Mouse (Mus musculus): ENCODE results near the gene Cited4. TPM values are rescaled to one million over a fixed set of nuclear protein-coding genes. Genes with fewer than 3 reads are reported as not detected.

Cited4 gene
- polyA plus RNA-seq (2012; rRNA removed): 74.0 and 207 TPM in 2 replicates

DNA sequence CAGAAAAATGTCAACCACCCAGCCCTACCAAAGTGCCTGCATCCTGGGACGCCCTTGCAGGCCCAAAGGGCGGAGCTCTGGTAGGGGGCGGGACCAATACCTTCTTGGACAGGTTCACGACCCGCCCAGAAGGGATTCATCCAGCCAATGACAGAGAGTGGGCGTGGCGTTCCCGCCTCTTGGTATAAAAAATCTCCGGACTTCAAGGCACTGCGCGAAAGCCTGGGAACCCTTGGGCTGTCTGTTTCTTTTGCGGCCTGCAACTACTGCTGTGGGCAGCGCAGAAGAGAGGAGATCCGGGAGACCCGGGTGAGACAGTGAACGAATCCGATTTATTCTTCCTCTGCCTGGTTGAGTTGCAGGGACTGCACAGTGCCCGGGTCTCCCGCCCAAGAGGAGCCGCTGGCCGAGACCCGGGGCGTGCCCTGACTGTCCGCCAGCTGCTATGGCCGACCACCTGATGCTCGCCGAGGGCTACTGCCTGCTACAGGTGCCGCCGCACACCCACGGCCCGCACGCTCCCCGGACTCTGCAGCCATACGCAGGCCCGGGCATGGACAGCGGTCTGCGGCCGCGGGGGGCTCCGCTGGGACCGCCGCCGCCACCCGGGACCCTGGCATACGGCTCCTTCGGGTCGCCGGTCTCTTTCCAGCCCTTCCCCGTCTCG lies at the start of gene Cited4:
Gene Cited4 (plus strand): TSS at position 215 of the 667 bp plus-strand sequence.

Other genes with a start within 250 kb of the Cited4 start
- gene Slfnl1, start 134.3 kb upstream of the Cited4 start, polyA plus RNA-seq (2012; rRNA removed): not detected in 2 replicates
- 1.5 and 2.1 TPM in 2 replicates for gene Ctps, start 96.3 kb upstream of the Cited4 start, polyA plus RNA-seq (2012; rRNA removed)
- gene Gm8439, start 77.8 kb upstream of the Cited4 start, polyA plus RNA-seq (2012; rRNA removed): not detected in 2 replicates
- gene Kcnq4, start 82.0 kb downstream of the Cited4 start, polyA plus RNA-seq (2012; rRNA removed): 6.1 and 6.5 TPM in 2 replicates
- gene Nfyc, start 165.0 kb downstream of the Cited4 start, polyA plus RNA-seq (2012; rRNA removed): 81.9 and 104 TPM in 2 replicates
- gene Rims3, start 188.2 kb downstream of the Cited4 start, polyA plus RNA-seq (2012; rRNA removed): 0.23 and 0.48 TPM in 2 replicates